Mouse (Mus musculus) lung, postnatal 0 days (tissue): ENCODE data around the gene Rpl31. TPM values are rescaled to one million over a fixed set of nuclear protein-coding genes. Genes with fewer than 3 reads are reported as not detected.
A peak's percentile ranks its signal among the peaks of the same experiment; 100 is the strongest.

Experiments
- ATAC-seq: fragments of 200-750 bp; cut with Nextera tagmentation; 2 replicates; pipeline ENCODE4 v1.8.0; 2017; ENCODE audit warnings: moderate library complexity
- DNase-seq: peaks from one replicate; pipeline ENCODE4 v3.0.0-alpha.2; 2016; ENCODE audit warnings: low spot score
- H3K27ac ChIP-seq: fragments of 300-500 bp; sonication (generic); 2 replicates; pipeline ENCODE4 v1.5.1; 2014; ENCODE audit warnings: antibody characterized with exemption, mild to moderate bottlenecking, low read length, mixed read lengths
- H3K27me3 ChIP-seq: fragments of 300-500 bp; sonication (generic); replicated peaks from 2 replicates; pipeline ENCODE4 v1.6.1; 2014; ENCODE audit warnings: low read length, mixed read lengths; ENCODE audit not compliant: insufficient read depth
- H3K36me3 ChIP-seq: fragments of 300-500 bp; sonication (generic); 2 replicates; pipeline ENCODE4 v1.6.1; 2014; ENCODE audit warnings: low read length, mixed read lengths; ENCODE audit not compliant: insufficient read depth
- H3K4me1 ChIP-seq: fragments of 300-500 bp; sonication (generic); 2 replicates; pipeline ENCODE4 v1.6.1; 2014; ENCODE audit warnings: antibody characterized with exemption, low read depth, low read length, mixed read lengths; ENCODE audit not compliant: insufficient read depth
- H3K4me2 ChIP-seq: fragments of 300-500 bp; sonication (generic); replicated peaks from 2 replicates; pipeline ENCODE4 v1.6.1; 2014; ENCODE audit warnings: low read depth, mild to moderate bottlenecking, low read length, moderate library complexity, mixed read lengths
- H3K4me3 ChIP-seq: fragments of 300-500 bp; sonication (generic); 2 replicates; pipeline ENCODE4 v1.5.1; 2014; ENCODE audit warnings: low read depth, low read length
- H3K9ac ChIP-seq: fragments of 300-500 bp; sonication (generic); replicated peaks from 2 replicates; pipeline ENCODE4 v1.6.1; 2014; ENCODE audit warnings: low read depth, mild to moderate bottlenecking
- H3K9me3 ChIP-seq: fragments of 300-500 bp; sonication (generic); 2 replicates; pipeline ENCODE4 v1.6.1; 2016; ENCODE audit warnings: low read length, mixed read lengths
- CTCF ChIP-seq: IDR thresholded peaks from 2 replicates; pipeline ENCODE4 v1.5.1; 2016; ENCODE audit warnings: antibody characterized with exemption, mild to moderate bottlenecking
- EP300 ChIP-seq: IDR thresholded peaks from 2 replicates; pipeline ENCODE4 v1.6.1; 2016; ENCODE audit warnings: antibody characterized with exemption, mild to moderate bottlenecking, control low read depth
- WGBS: fragments of 180-500 bp; shearing (Covaris S2); extraction: QIAGEN DNeasy Blood & Tissue Kit; methylation state at CpG from one replicate; pipeline ENCODE4 v1.1.7; 2014; 5-methylcytosine and 5-hydroxymethylcytosine counted together
- polyA plus RNA-seq: library from polyadenylated mRNA; unstranded; fragments of >200 nt; fragmentation: Nextera tagmentation; extraction: Ambion mirVana; gene quantifications from 2 replicates; pipeline ENCODE4 v1.2.1, GENCODE M21; 2015

Rpl31 gene
- polyA plus RNA-seq, 1 experiment from 2014 or later, result 423 TPM

GRCm38 (mm10) chr1:39398284-39398683, 30.6 kb downstream of the Rpl31 start:
- peak; percentile 55 for DNase-seq
- H3K27ac ChIP-seq, result peak overlapping the region; percentile 70
- H3K27me3 ChIP-seq, result no peaks in the 10 kb centered on the region
- no peak overlapping the region for H3K4me3 ChIP-seq
- ATAC-seq, result peak; percentile 55
- H3K4me1 ChIP-seq, result peaks cover 3% of the 10 kb centered on the region
- H3K4me2 ChIP-seq, result no peak overlapping the region
- TF ChIP-seq EP300 (0 out of 2 replicates have a peak, but pooled peaks have one; percentile 11), CTCF (no peak)
- H3K9ac ChIP-seq, result no peak overlapping the region
- no peaks in the 10 kb centered on the region for H3K9me3 ChIP-seq
- WGBS, result 59% methylated on average over 6 of the region's 6 CpGs
- 0 out of 2 replicates have a peak, but pooled peaks cover 4% of the 10 kb centered on the region for H3K36me3 ChIP-seq

DNA sequence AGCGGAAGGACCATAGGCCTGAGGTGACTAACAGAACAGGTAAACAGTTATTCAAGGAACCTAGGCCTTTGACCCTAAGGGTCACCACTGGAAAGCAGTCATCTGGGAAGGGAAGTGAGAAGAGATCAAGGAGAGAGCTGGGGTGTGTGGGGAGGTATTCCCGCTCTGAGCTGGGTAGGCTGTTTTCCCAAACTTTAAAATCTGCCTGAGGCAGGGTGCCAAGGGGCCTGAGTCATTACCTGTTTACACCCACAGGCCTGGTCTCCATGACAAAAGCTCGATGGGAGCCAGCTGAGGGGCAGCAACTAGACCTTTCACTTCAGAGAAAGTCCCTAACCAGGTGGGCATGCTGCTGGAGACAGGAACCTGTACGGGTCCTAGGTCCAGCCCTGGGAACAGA, 31.6 kb downstream of the Rpl31 start:
- DNase-seq (peak; percentile 41), ATAC-seq (peak; percentile 27)
- Histone ChIP-seq H3K9ac (no peak overlapping the region), H3K4me2 (no peak overlapping the region), H3K27me3 (no peaks in the 10 kb centered on the region), H3K27ac (peak overlapping the region; percentile 70), H3K4me3 (no peak overlapping the region), H3K36me3 (0 out of 2 replicates have a peak, but pooled peaks cover 4% of the 10 kb centered on the region), H3K9me3 (no peaks in the 10 kb centered on the region), H3K4me1 (peaks cover 3% of the 10 kb centered on the region)
- WGBS, result 33% methylated on average over 4 of the region's 4 CpGs
- TF ChIP-seq CTCF, result no peak
- TF ChIP-seq EP300, result no peak

GRCm38 (mm10) chr1:39400173-39400572, 32.5 kb downstream of the Rpl31 start:
- DNase-seq (no peak), ATAC-seq (no peak)
- Histone ChIP-seq H3K9me3 (no peaks in the 10 kb centered on the region), H3K4me1 (peaks cover 3% of the 10 kb centered on the region), H3K9ac (no peak overlapping the region), H3K4me2 (no peak overlapping the region), H3K27me3 (no peaks in the 10 kb centered on the region), H3K4me3 (no peak overlapping the region), H3K27ac (no peak overlapping the region), H3K36me3 (0 out of 2 replicates have a peak, but pooled peaks cover 4% of the 10 kb centered on the region)
- WGBS, result 85% methylated on average over 3 of the region's 3 CpGs
- TF ChIP-seq EP300, result no peak
- TF ChIP-seq CTCF, result no peak

- Histone ChIP-seq H3K4me2 (no peak overlapping the region), H3K27ac (peak overlapping the region; percentile 38; the same call in 1 of the 2 replicates), H3K9ac (no peak overlapping the region), H3K4me1 (peaks cover 8% of the 10 kb centered on the region; the same call in 1 of the 2 replicates), H3K4me3 (no peak overlapping the region), H3K9me3 (no peaks in the 10 kb centered on the region), H3K27me3 (no peaks in the 10 kb centered on the region), H3K36me3 (no peaks in the 10 kb centered on the region)
- no peak for ATAC-seq
- 43% methylated on average over 4 of the region's 4 CpGs for WGBS
- TF ChIP-seq CTCF (peak; percentile 52), EP300 (no peak)
- peak; percentile 48 for DNase-seq
Measured at GRCm38 (mm10) chr1:39407108-39407507, 39.5 kb downstream of the Rpl31 start.

- H3K27me3 ChIP-seq, result no peaks in the 10 kb centered on the region
- H3K9me3 ChIP-seq, result no peaks in the 10 kb centered on the region
- TF ChIP-seq CTCF (no peak), EP300 (no peak)
- no peak for DNase-seq
- H3K4me3 ChIP-seq, result no peak overlapping the region
- H3K36me3 ChIP-seq, result no peaks in the 10 kb centered on the region
- peaks cover 8% of the 10 kb centered on the region; the same call in 1 of the 2 replicates for H3K4me1 ChIP-seq
- H3K9ac ChIP-seq, result no peak overlapping the region
- peak; percentile 11; the same call in 1 of the 2 replicates for ATAC-seq
- 75% methylated on average over 6 of the region's 6 CpGs for WGBS
- peak overlapping the region; percentile 63 for H3K27ac ChIP-seq
- H3K4me2 ChIP-seq, result no peak overlapping the region
Measured at GRCm38 (mm10) chr1:39408123-39408522, 40.5 kb downstream of the Rpl31 start.

DNA sequence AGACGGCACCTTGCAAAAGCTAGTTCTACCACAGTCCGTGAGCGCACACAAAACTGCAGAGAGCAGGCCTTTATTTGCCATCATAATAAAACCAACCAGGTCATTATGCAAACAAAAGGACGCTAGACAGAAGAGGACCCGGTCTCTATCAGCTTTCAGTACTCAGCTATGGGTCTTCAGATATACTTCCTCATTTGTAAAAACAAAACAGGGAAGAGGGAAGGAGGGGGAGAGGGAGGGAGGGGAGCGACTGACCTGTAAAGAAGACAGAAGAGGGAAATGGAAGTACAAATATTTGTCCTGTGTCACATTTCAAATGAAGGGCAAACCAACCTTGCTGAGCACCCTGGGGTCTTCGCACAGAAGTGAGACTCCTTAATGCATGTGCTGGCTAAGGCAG, 41.0 kb downstream of the Rpl31 start:
- no peak overlapping the region for H3K4me3 ChIP-seq
- peak overlapping the region; percentile 63 for H3K27ac ChIP-seq
- TF ChIP-seq EP300, result no peak
- TF ChIP-seq CTCF, result no peak
- ATAC-seq, result no peak
- WGBS, result 36% methylated on average over 7 of the region's 7 CpGs
- no peak overlapping the region for H3K4me2 ChIP-seq
- peaks cover 8% of the 10 kb centered on the region; the same call in 1 of the 2 replicates for H3K4me1 ChIP-seq
- DNase-seq, result peak; percentile 44
- H3K9ac ChIP-seq, result no peak overlapping the region
- H3K9me3 ChIP-seq, result no peaks in the 10 kb centered on the region
- H3K27me3 ChIP-seq, result no peaks in the 10 kb centered on the region
- H3K36me3 ChIP-seq, result no peaks in the 10 kb centered on the region
